11 mouse cellular contexts compared by ENCODE assay signal in the genomic region with DNA sequence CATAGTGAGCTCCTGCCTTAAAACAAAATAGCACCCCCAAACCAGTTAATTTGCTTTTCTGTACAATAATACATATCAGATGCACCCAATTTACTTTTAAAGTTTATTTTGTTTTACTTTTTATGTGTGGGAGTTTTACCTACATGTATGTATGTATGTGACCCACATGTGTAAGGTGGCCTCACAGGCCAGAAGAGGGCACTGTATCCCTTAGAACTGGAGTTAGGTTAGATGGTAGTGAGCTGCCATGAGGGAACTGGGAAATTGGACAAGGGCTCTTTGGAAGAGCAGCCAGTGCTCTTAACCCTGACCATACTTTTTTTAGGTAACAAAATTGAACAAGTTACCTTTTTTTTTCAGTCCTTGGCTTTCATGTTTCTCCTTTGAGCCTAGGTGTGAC. TPM values are rescaled to one million over a fixed set of nuclear protein-coding genes. Genes with fewer than 3 reads are reported as not detected.
DNase-seq lines count a peak whose midpoint lies in the region; ATAC-seq lines count a peak whose summit lies in the region.
"Had no signal": no experiment of that assay in that cellular context is flagged by ENCODE, and none has a peak within 500 bp of the region (broad histone marks: within the 10 kb centered on the region; RNA-seq: fewer than 3 reads in every experiment).

No protein-coding gene starts in this region.

- H3K9ac ChIP-seq in hindbrain, embryonic 11.5 days (ENCODE audit: low read depth, low read length): no peak overlapping the region
- H3K9ac ChIP-seq: forebrain, embryonic 15.5 days; heart, embryonic 12.5 days had no signal

- no peaks in the 10 kb centered on the region for H3K9me3 ChIP-seq in hindbrain, embryonic 11.5 days (ENCODE audit: control insufficient read depth, low read length)
- no peaks in the 10 kb centered on the region for H3K9me3 ChIP-seq in hindbrain, embryonic 10.5 days
- no peaks in the 10 kb centered on the region for H3K9me3 ChIP-seq in embryonic facial prominence, embryonic 10.5 days
- H3K9me3 ChIP-seq: forebrain, embryonic 15.5 days; heart, embryonic 12.5 days had no signal

- H3K4me3 ChIP-seq in hindbrain, embryonic 11.5 days (ENCODE audit: low read depth, low read length): no peak overlapping the region
- H3K4me3 ChIP-seq in hindbrain, embryonic 10.5 days: no peak overlapping the region
- H3K4me3 ChIP-seq in embryonic facial prominence, embryonic 10.5 days: no peak overlapping the region
- H3K4me3 ChIP-seq: forebrain, embryonic 15.5 days; heart, embryonic 12.5 days had no signal

- no peak overlapping the region for H3K4me2 ChIP-seq in hindbrain, embryonic 11.5 days (replicated peaks; ENCODE audit: low read depth, low read length)
- H3K4me2 ChIP-seq: forebrain, embryonic 15.5 days; heart, embryonic 12.5 days had no signal

- DNase-seq in hindbrain, embryonic 11.5 days (ENCODE audit: low spot score): peak; percentile 10
- DNase-seq in hindbrain, embryonic 10.5 days (ENCODE audit: low spot score): no peak
- DNase-seq in 3T3-L1 (ENCODE audit: low read depth, low spot score): peak; percentile 58
- peak; percentile 23 for DNase-seq in ES-CJ7 (ENCODE audit: low read depth, low spot score)
- peak; percentile 15 for DNase-seq in embryonic facial prominence, embryonic 10.5 days (ENCODE audit: low spot score)
- no peak for DNase-seq in right cerebral cortex, postnatal 36 days (ENCODE audit: low spot score in 2 of 2)
- DNase-seq in heart, adult 9 months (ENCODE audit: low spot score in 2 of 2): no peak
- no peak for DNase-seq in spleen, postnatal 4 days (ENCODE audit: low spot score in 2 of 2)

- H3K27ac ChIP-seq in hindbrain, embryonic 11.5 days (ENCODE audit: low read depth, low read length): no peak overlapping the region
- no peak overlapping the region for H3K27ac ChIP-seq in hindbrain, embryonic 10.5 days
- no peak overlapping the region for H3K27ac ChIP-seq in embryonic facial prominence, embryonic 10.5 days (replicated peaks)
- H3K27ac ChIP-seq: forebrain, embryonic 15.5 days had no signal

- no peak for ATAC-seq in hindbrain, embryonic 11.5 days (ENCODE audit: low FRiP score)
- ATAC-seq: forebrain, embryonic 15.5 days; intestine, embryonic 16.5 days had no signal

- no peaks in the 10 kb centered on the region for H3K36me3 ChIP-seq in hindbrain, embryonic 11.5 days (ENCODE audit: control insufficient read depth, insufficient read depth, low read length)
- H3K36me3 ChIP-seq in hindbrain, embryonic 10.5 days: peaks cover 28% of the 10 kb centered on the region
- peaks cover 32% of the 10 kb centered on the region for H3K36me3 ChIP-seq in embryonic facial prominence, embryonic 10.5 days (replicated peaks)

- H3K27me3 ChIP-seq in hindbrain, embryonic 11.5 days (ENCODE audit: control insufficient read depth, insufficient read depth, low read length): no peaks in the 10 kb centered on the region
- no peaks in the 10 kb centered on the region for H3K27me3 ChIP-seq in hindbrain, embryonic 10.5 days (ENCODE audit: insufficient read depth, poor library complexity, severe bottlenecking)
- H3K27me3 ChIP-seq in embryonic facial prominence, embryonic 10.5 days (replicated peaks; ENCODE audit: low read depth, poor library complexity, severe bottlenecking): no peaks in the 10 kb centered on the region
- H3K27me3 ChIP-seq: forebrain, embryonic 15.5 days; heart, embryonic 12.5 days had no signal

- no peaks in the 10 kb centered on the region for H3K4me1 ChIP-seq in hindbrain, embryonic 11.5 days (replicated peaks; ENCODE audit: control insufficient read depth, insufficient read depth, low read length)
- H3K4me1 ChIP-seq in hindbrain, embryonic 10.5 days (replicated peaks): no peaks in the 10 kb centered on the region
- H3K4me1 ChIP-seq in embryonic facial prominence, embryonic 10.5 days: no peaks in the 10 kb centered on the region
- H3K4me1 ChIP-seq: forebrain, embryonic 15.5 days had no signal

RNA-seq across cellular contexts. Expression of a gene that starts 15.3 kb away (rescaled TPM):
- 21.8 and 22.0 TPM in 2 replicates for polyA plus RNA-seq in hindbrain, embryonic 11.5 days (2014; fragmentation: Nextera tagmentation; extraction: Ambion mirVana)
- 20.4 and 25.8 TPM in 2 replicates for polyA plus RNA-seq in hindbrain, embryonic 10.5 days (2016; fragmentation: Nextera tagmentation; extraction: Ambion mirVana)
- polyA plus RNA-seq in embryonic facial prominence, embryonic 10.5 days (2016; fragmentation: Nextera tagmentation; extraction: Ambion mirVana): 28.8 and 29.1 TPM in 2 replicates

Comparison
In these comparisons a context has a peak if more than half of its experiments do, and no peak if none do; other contexts are left out.
1. DNase-seq: peak in hindbrain, embryonic 11.5 days (single experiment), 3T3-L1 (single experiment), ES-CJ7 (single experiment) and embryonic facial prominence, embryonic 10.5 days (single experiment); none in hindbrain, embryonic 10.5 days (single experiment), right cerebral cortex, postnatal 36 days (0 of 2), heart, adult 9 months (0 of 2) and spleen, postnatal 4 days (0 of 2).